Mouse (Mus musculus): ENCODE data around the gene Tmem120b. TPM values are rescaled to one million over a fixed set of nuclear protein-coding genes. Genes with fewer than 3 reads are reported as not detected.

Gene Tmem120b
- polyA plus RNA-seq, 1 experiment, result 9.1 TPM

DNA sequence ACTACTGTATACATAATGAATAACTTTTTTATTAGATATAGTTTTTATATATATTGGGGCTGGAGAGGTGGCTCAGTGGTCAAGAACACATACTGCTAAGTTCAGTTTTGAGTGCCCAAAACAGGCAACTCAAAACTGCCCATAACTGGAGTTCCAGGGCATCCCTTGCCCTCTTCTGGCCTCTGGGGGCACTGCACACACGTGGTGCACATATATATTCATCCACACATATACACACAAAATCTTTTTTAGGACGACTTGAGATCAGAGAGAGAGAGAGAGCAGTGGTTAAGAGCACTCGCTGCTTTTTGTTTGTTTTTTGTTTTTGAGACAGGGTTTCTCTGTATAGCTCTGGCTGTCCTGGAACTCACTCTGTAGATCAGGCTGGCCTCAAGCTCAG, 36.9 kb upstream of the Tmem120b start:
- 0 out of 2 replicates have a peak, but pooled peaks cover 3% of the 10 kb centered on the region for H3K4me1 ChIP-seq (ENCODE audit: control insufficient read depth, insufficient read depth, low read length)
- H3K4me3 ChIP-seq (ENCODE audit: insufficient read depth, low read length), result no peak overlapping the region
- H3K27ac ChIP-seq (ENCODE audit: insufficient read depth, low read length), result no peak overlapping the region
- TF ChIP-seq POLR2A (IDR thresholded peaks at IDR 0.05; ENCODE audit: low read depth, low read length), result no peak
- no peak for TF ChIP-seq CTCF (IDR thresholded peaks at IDR 0.05; ENCODE audit: borderline replicate concordance, insufficient read depth, low read length)

DNA sequence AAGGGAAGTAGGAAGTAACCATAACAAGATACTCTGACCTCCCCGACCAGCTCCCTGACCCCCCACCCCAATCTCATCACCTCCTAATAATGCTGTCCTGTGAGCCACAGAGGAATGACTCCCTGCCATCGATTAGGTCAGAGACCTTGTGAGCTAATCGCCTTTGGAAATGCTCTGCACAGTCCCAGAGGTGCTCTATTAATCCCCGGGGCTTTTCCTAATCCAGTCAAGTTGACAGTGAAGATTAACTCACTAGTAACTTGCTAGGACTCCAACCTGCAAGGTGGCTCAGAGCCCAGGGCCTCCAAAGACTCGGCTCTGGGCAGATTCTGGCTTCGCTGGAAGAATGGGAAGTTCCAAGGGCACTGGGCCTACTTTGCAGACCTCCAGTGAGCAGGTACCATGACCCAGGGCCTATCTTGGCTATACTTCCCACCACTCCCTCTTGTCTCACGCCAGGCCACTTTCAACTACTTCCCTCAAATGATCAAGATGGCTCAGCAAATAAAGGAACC, 34.5 kb upstream of the Tmem120b start:
- TF ChIP-seq POLR2A (IDR thresholded peaks at IDR 0.05; ENCODE audit: low read depth, low read length), result no peak
- Histone ChIP-seq H3K27ac (ENCODE audit: insufficient read depth, low read length) (no peak overlapping the region), H3K4me1 (ENCODE audit: control insufficient read depth, insufficient read depth, low read length) (0 out of 2 replicates have a peak, but pooled peaks cover 3% of the 10 kb centered on the region), H3K4me3 (ENCODE audit: insufficient read depth, low read length) (no peak overlapping the region)

DNA sequence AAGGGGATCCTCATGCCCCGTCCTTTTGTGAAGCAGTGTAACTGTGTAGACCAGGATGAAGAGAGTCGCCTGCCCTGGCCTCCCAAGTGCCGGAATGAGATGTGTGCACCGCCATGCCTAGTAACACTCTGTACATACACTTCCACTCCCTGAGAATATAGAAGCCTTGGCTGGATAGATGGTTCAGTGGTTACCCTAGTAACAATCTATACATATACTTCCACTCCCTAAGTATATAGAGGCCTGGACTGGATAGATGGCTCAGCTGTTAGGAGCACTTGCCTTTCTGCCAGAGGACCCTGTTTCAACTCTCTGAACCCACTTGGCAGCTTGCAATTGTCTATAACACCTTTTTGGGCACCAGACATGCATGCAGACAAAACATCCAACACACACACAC, 33.1 kb upstream of the Tmem120b start:
- no peak for TF ChIP-seq POLR2A (IDR thresholded peaks at IDR 0.05; ENCODE audit: low read depth, low read length)
- no peak for TF ChIP-seq CTCF (IDR thresholded peaks at IDR 0.05; ENCODE audit: borderline replicate concordance, insufficient read depth, low read length)
- H3K4me1 ChIP-seq (ENCODE audit: control insufficient read depth, insufficient read depth, low read length), result 0 out of 2 replicates have a peak, but pooled peaks cover 3% of the 10 kb centered on the region
- no peak overlapping the region for H3K4me3 ChIP-seq (ENCODE audit: insufficient read depth, low read length)
- no peak overlapping the region for H3K27ac ChIP-seq (ENCODE audit: insufficient read depth, low read length)

DNA sequence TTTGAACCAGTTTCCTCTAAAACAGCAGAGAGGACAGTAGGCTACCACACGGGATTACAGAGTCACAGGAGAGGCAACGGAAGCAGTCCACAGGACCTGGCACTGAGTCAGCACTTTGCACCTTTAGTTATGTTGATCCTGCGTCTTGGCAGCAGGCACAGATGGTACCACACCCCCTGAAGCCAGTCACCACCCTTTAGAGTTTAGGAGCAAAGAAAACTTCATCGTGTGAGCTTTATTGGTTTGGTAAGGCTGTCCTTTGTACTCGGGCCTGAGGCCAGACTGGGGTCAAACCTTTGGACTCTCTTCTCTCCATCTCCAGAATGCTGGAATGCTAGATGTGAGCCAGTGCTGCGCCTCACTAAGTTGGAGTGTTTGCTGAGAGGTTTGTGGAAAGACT, 32.7 kb upstream of the Tmem120b start:
- no peak for TF ChIP-seq POLR2A (IDR thresholded peaks at IDR 0.05; ENCODE audit: low read depth, low read length)
- no peak for TF ChIP-seq CTCF (IDR thresholded peaks at IDR 0.05; ENCODE audit: borderline replicate concordance, insufficient read depth, low read length)
- no peak overlapping the region for H3K27ac ChIP-seq (ENCODE audit: insufficient read depth, low read length)
- no peak overlapping the region for H3K4me3 ChIP-seq (ENCODE audit: insufficient read depth, low read length)
- 0 out of 2 replicates have a peak, but pooled peaks cover 3% of the 10 kb centered on the region for H3K4me1 ChIP-seq (ENCODE audit: control insufficient read depth, insufficient read depth, low read length)

DNA sequence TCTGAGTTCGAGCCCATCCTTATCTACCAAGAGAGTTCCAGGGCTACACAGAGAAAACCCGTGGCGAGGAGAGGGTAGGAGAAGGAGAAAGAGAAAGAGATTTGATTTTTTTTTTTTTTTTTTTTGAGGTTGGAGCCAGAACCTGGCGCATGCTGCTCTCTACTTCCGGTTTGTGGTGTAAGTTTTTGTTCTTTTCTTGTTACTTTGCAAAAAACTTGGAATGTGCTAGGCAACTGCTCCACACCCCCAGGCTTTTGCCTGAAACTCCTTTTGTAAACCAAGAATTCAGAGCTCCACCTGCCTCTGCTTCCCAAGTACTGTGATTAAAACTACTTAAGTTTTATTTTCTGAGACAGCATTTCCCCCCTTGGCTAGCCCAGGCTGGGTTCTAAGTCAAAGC, 30.1 kb upstream of the Tmem120b start:
- TF ChIP-seq POLR2A (IDR thresholded peaks at IDR 0.05; ENCODE audit: low read depth, low read length), result no peak
- no peak for TF ChIP-seq CTCF (IDR thresholded peaks at IDR 0.05; ENCODE audit: borderline replicate concordance, insufficient read depth, low read length)
- Histone ChIP-seq H3K4me3 (ENCODE audit: insufficient read depth, low read length) (no peak overlapping the region), H3K27ac (ENCODE audit: insufficient read depth, low read length) (no peak overlapping the region), H3K4me1 (ENCODE audit: control insufficient read depth, insufficient read depth, low read length) (0 out of 2 replicates have a peak, but pooled peaks cover 3% of the 10 kb centered on the region)

DNA sequence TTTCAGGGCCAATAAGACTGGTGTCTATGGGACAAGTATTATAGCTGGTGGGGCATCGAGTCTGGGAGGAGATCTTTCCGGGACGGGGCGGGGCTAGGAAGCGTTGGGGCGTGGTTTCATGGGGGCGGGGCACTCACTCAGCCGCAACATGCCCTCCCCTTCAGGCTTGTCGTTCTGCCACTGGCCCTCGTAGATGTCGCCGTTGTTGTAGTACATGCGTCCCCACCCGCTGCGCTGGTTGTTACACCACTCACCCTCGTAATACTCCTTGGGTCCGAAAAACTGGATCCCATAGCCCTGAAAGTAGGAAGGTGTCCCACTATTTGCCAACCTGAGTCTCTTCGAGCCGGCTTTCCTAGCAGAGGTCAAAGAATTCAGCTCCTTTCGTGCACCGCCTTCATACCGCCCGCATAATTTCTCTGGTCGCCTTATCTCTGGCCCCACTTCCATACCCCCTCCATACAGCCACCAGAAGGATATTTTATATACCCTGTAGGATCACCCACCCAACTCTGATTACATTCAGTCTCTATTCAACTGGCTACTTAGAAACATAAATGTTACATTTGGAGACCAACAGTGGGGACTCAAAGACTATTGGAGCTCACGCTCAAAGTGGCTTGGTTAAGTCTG, 29.0 kb upstream of the Tmem120b start:
- H3K4me1 ChIP-seq (ENCODE audit: control insufficient read depth, insufficient read depth, low read length), result 0 out of 2 replicates have a peak, but pooled peaks cover 3% of the 10 kb centered on the region
- peak overlapping the region; percentile 28 for H3K4me3 ChIP-seq (ENCODE audit: insufficient read depth, low read length)
- no peak overlapping the region for H3K27ac ChIP-seq (ENCODE audit: insufficient read depth, low read length)
- no peak for TF ChIP-seq POLR2A (IDR thresholded peaks at IDR 0.05; ENCODE audit: low read depth, low read length)
- TF ChIP-seq CTCF (IDR thresholded peaks at IDR 0.05; ENCODE audit: borderline replicate concordance, insufficient read depth, low read length), result no peak

DNA sequence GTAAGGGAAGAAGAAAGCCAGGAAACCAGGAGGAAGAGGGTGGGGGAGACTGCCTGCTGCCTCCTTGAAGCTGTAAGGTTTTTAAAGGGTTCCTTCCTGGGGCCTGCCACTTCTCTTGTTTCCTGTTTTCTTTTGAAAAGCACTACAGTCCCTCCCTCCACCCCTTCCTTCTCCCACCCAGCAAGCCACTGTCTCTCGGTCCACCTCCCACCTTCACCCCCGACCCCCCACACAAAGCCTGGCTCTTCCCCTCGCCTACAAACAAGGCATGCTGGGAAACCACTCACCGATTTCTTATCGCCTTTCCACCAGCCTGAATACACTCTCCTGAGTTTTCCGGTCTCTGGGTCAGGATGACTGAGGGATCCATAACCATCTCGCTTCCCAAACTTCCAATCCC, 27.4 kb upstream of the Tmem120b start:
- no peaks in the 10 kb centered on the region for H3K4me1 ChIP-seq (ENCODE audit: control insufficient read depth, insufficient read depth, low read length)
- H3K4me3 ChIP-seq (ENCODE audit: insufficient read depth, low read length), result no peak overlapping the region
- TF ChIP-seq CTCF (IDR thresholded peaks at IDR 0.05; ENCODE audit: borderline replicate concordance, insufficient read depth, low read length) (no peak), POLR2A (IDR thresholded peaks at IDR 0.05; ENCODE audit: low read depth, low read length) (no peak)
- H3K27ac ChIP-seq (ENCODE audit: insufficient read depth, low read length), result no peak overlapping the region

DNA sequence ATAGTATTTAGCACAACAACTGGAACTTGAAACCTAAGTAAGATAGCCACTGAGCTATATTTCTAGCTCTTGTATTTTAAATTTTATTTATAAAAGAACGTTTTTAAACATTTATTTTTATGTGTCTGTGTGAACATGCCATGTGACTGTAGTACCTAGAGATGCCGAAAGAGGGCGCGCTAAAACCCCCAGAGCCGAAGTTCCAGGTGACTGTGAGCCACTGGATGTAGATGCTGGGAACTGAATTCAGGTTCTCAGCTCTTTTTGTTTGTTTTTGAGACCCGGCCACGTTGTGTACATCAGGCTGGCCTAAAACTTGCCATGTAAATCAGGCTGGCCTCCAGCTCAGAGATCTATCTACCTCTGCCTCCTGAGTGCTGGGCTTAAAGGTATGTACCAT, 24.4 kb upstream of the Tmem120b start:
- TF ChIP-seq CTCF (IDR thresholded peaks at IDR 0.05; ENCODE audit: borderline replicate concordance, insufficient read depth, low read length), result no peak
- TF ChIP-seq POLR2A (IDR thresholded peaks at IDR 0.05; ENCODE audit: low read depth, low read length), result no peak
- Histone ChIP-seq H3K4me3 (ENCODE audit: insufficient read depth, low read length) (no peak overlapping the region), H3K27ac (ENCODE audit: insufficient read depth, low read length) (no peak overlapping the region), H3K4me1 (ENCODE audit: control insufficient read depth, insufficient read depth, low read length) (no peaks in the 10 kb centered on the region)

DNA sequence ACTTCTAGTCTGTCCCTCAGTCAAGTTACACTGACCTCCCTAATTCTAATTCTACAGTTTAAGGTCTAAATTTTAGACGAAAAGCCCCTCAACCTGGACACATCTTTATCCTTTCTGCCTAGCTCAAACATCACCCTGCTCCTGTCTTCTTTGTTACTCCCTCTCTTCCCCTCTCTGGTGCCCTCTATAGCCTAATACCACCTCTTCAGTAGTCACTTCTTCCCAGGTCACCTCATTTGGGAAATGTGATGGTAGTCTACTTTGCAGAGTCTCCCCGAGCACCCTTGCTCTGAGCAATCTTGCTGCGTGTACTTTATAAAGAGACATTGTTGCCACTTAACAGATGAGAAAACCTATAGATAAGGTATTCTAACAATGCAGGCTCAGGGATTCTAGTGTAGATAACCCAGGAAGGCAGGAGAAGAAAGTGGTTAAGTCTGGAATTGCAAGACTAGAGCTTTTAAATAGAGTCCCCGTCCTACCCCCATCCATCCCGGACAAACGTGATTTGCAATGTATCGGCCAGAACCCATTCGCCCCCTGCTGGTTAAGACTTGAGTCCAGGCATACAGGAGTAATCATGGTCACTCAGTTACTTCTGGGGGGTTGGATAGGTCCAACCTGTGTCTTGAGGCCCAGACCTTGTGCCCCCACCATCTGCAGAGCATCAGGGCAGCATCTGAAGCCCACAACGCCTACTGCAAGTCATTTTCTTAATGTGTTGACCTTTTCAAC, 22.5 kb upstream of the Tmem120b start:
- TF ChIP-seq CTCF (IDR thresholded peaks at IDR 0.05; ENCODE audit: borderline replicate concordance, insufficient read depth, low read length) (peak; percentile 40; the same call in 1 of the 2 replicates), POLR2A (IDR thresholded peaks at IDR 0.05; ENCODE audit: low read depth, low read length) (no peak)
- Histone ChIP-seq H3K4me3 (ENCODE audit: insufficient read depth, low read length) (no peak overlapping the region), H3K27ac (ENCODE audit: insufficient read depth, low read length) (no peak overlapping the region)

DNA sequence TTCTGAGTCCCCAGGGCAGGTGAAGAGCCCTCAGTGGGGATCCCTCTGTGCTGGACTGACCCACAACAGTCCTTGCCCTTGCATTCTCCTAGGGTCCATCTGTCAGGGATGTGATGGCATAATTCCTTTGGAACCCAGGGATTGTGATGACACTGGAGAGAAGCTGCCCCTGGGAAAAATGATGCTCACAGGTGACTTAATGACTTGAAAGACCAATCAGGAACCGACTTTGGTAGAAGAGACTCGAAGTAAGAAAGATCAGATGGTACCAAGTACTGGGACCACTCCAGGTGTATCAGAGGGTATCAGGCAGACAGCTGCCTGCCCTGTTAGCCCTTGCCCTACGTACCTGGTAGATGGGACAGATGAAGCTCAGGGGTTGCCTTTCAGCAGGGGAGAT, 21.3 kb upstream of the Tmem120b start, which contains the start of gene Morn3:
TSS of gene Morn3 (minus strand) at position 101 of the 400 bp plus-strand sequence.
- H3K27ac ChIP-seq (ENCODE audit: insufficient read depth, low read length), result no peak within 1 kb of the TSS
- H3K4me1 ChIP-seq (ENCODE audit: control insufficient read depth, insufficient read depth, low read length), result no peaks in the 10 kb centered on the region
- TF ChIP-seq CTCF (IDR thresholded peaks at IDR 0.05; ENCODE audit: borderline replicate concordance, insufficient read depth, low read length) (no peak), POLR2A (IDR thresholded peaks at IDR 0.05; ENCODE audit: low read depth, low read length) (no peak)
- H3K4me3 ChIP-seq (ENCODE audit: insufficient read depth, low read length), result no peak within 1 kb of the TSS

More for the DNA sequence above, 22.5 kb upstream of the Tmem120b start:
- no peaks in the 10 kb centered on the region for H3K4me1 ChIP-seq (ENCODE audit: control insufficient read depth, insufficient read depth, low read length)
